Mouse (Mus musculus): ENCODE measurements around the gene Dock8. TPM values are rescaled to one million over a fixed set of nuclear protein-coding genes. Genes with fewer than 3 reads are reported as not detected.

The Dock8 gene
- 1 to 10 TPM; 4.4 to 5.2 TPM for total RNA-seq (2021)
- long read RNA-seq, experiment 1, partial matches to known transcripts: 0 of 2 reads
- long read RNA-seq, experiment 1, other reads (novel, unspliced or antisense): 2 of 2 reads
- long read RNA-seq, experiment 2, partial matches to known transcripts: 1 of 2 reads
- long read RNA-seq, experiment 2, other reads (novel, unspliced or antisense): 1 of 2 reads

GRCm38 (mm10) chr19:24999201-24999886 is at the start of gene Dock8:
Dock8 (plus strand) TSS chr19:24999534.
- peak; percentile 39 to 68 for DNase-seq (ENCODE audit: low spot score in 2 of 2)

- DNase-seq (ENCODE audit: low spot score in 2 of 2): no peak
Measured at GRCm38 (mm10) chr19:24958531-24958930, 40.8 kb upstream of the Dock8 start.

GRCm38 (mm10) chr19:24961172-24961962 is 38.0 kb upstream of the Dock8 start, which contains the start of gene Cbwd1:
Cbwd1 (minus strand) TSS chr19:24961610.
- DNase-seq (ENCODE audit: low spot score in 2 of 2): peak; percentile 96 to 99

- no peak for DNase-seq (ENCODE audit: low spot score in 2 of 2)
Measured at GRCm38 (mm10) chr19:24966203-24966602, 33.1 kb upstream of the Dock8 start.

GRCm38 (mm10) chr19:24966941-24967340 is 32.4 kb upstream of the Dock8 start:
- no peak for DNase-seq (ENCODE audit: low spot score in 2 of 2)

- no peak for DNase-seq (ENCODE audit: low spot score in 2 of 2)
Measured at GRCm38 (mm10) chr19:24971307-24971706, 28.0 kb upstream of the Dock8 start.

- no peak for DNase-seq (ENCODE audit: low spot score in 2 of 2)
Measured at GRCm38 (mm10) chr19:24972701-24973390, 26.5 kb upstream of the Dock8 start.

- DNase-seq (ENCODE audit: low spot score in 2 of 2): no peak
Measured at GRCm38 (mm10) chr19:24977991-24978390, 21.3 kb upstream of the Dock8 start.

GRCm38 (mm10) chr19:24978852-24979842 is 20.2 kb upstream of the Dock8 start:
- DNase-seq (ENCODE audit: low spot score in 2 of 2): no peak

GRCm38 (mm10) chr19:24981294-24981693 is 18.0 kb upstream of the Dock8 start:
- DNase-seq (ENCODE audit: low spot score in 2 of 2): no peak

- no peak for DNase-seq (ENCODE audit: low spot score in 2 of 2)
Measured at GRCm38 (mm10) chr19:24983050-24983449, 16.3 kb upstream of the Dock8 start.

GRCm38 (mm10) chr19:24983857-24984498 is 15.4 kb upstream of the Dock8 start:
- DNase-seq (ENCODE audit: low spot score in 2 of 2): no peak

- no peak for DNase-seq (ENCODE audit: low spot score in 2 of 2)
Measured at GRCm38 (mm10) chr19:24985045-24985444, 14.3 kb upstream of the Dock8 start.

- no peak for DNase-seq (ENCODE audit: low spot score in 2 of 2)
Measured at GRCm38 (mm10) chr19:24987355-24987754, 12.0 kb upstream of the Dock8 start.

- DNase-seq (ENCODE audit: low spot score in 2 of 2): no peak
Measured at GRCm38 (mm10) chr19:24988831-24989230, 10.5 kb upstream of the Dock8 start.

- DNase-seq (ENCODE audit: low spot score in 2 of 2): no peak
Measured at GRCm38 (mm10) chr19:24990138-24990822, 9.1 kb upstream of the Dock8 start.

GRCm38 (mm10) chr19:24993526-24993925 is 5.8 kb upstream of the Dock8 start:
- no peak for DNase-seq (ENCODE audit: low spot score in 2 of 2)

GRCm38 (mm10) chr19:24994900-24995299 is 4.4 kb upstream of the Dock8 start:
- no peak for DNase-seq (ENCODE audit: low spot score in 2 of 2)

All from gastrocnemius, postnatal 4 days (tissue).